In the genomic region with DNA sequence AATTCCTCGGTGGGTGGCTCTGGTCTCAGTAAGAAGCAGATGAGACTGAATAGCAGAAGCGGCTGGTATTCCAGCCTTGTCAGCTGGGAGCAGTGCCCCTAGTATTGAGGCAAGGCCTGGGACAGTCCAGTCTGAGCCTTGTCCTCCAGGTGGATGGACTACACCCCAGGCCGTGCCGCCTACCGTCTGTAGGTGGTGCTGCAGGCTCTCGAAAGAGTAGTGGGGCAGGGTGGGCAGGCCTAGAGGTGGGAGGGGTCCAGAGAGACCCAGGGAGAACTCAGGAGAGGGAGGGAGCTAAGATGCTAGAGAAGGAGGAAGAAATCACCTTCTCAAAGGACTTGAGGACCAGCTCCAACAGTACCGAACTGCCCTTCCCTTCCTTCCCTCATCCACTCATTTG, we compare ENCODE assay signal across 9 mouse cellular contexts.
DNase-seq lines count a peak whose midpoint lies in the region; ATAC-seq and TF ChIP-seq lines count a peak whose summit lies in the region.
"Had no signal": no experiment of that assay in that cellular context is flagged by ENCODE, and none has a peak within 500 bp of the region (broad histone marks: within the 10 kb centered on the region; RNA-seq: fewer than 3 reads in every experiment).

No protein-coding gene starts in this region.

- TF ChIP-seq CTCF in gastrocnemius, adult 2 months (IDR thresholded peaks at IDR 0.05) = peak; percentile 36; the same call in 1 of the 2 replicates
- TF ChIP-seq CTCF in liver, postnatal 0 days (IDR thresholded peaks at IDR 0.05; ENCODE audit: low read depth) = peak; percentile 25; the same call in 1 of the 2 replicates
- no peak for TF ChIP-seq CTCF in thymus, adult 2 months (IDR thresholded peaks at IDR 0.05; ENCODE audit: borderline replicate concordance, control insufficient read depth, extremely low read depth, insufficient read depth, low read length, poor library complexity)

- no peak for ATAC-seq in neural tube, embryonic 15.5 days (ENCODE audit: low FRiP score)
- ATAC-seq in forebrain, embryonic 14.5 days = no peak
- no peak for ATAC-seq in liver, postnatal 0 days
- no peak for ATAC-seq in CD4-positive, CD25-positive, alpha-beta regulatory T cell, adult 4 months

- no peak for TF ChIP-seq EP300 in liver, postnatal 0 days (IDR thresholded peaks at IDR 0.05; ENCODE audit: low read depth)

- no peak overlapping the region for H3K9ac ChIP-seq in neural tube, embryonic 15.5 days (replicated peaks)
- no peak overlapping the region for H3K9ac ChIP-seq in forebrain, embryonic 14.5 days (ENCODE audit: low read length)
- H3K9ac ChIP-seq in liver, postnatal 0 days (replicated peaks) = no peak overlapping the region

- H3K36me3 ChIP-seq in neural tube, embryonic 15.5 days = no peaks in the 10 kb centered on the region
- no peaks in the 10 kb centered on the region for H3K36me3 ChIP-seq in forebrain, embryonic 14.5 days (ENCODE audit: control insufficient read depth, insufficient read depth, low read length)
- H3K36me3 ChIP-seq in liver, postnatal 0 days (replicated peaks; ENCODE audit: insufficient read depth, low read length) = no peaks in the 10 kb centered on the region
- no peaks in the 10 kb centered on the region for H3K36me3 ChIP-seq in thymus, adult 2 months (ENCODE audit: control insufficient read depth, insufficient read depth, low read length)

- intact Hi-C loops in gastrocnemius, adult 2 months (cut with DNase I) = no loop called here

- 17% methylated on average over 7 of the region's 7 CpGs for WGBS in neural tube, embryonic 15.5 days
- WGBS in forebrain, embryonic 14.5 days = 15% methylated on average over 7 of the region's 7 CpGs
- WGBS in liver, postnatal 0 days (ENCODE audit: insufficient replicate concordance) = 25% methylated on average over 7 of the region's 7 CpGs
- 59% methylated on average over 7 of the region's 7 CpGs for WGBS in thymus, adult 2 months

- H3K4me3 ChIP-seq in gastrocnemius, adult 2 months = no peak overlapping the region
- H3K4me3 ChIP-seq in neural tube, embryonic 15.5 days (replicated peaks) = no peak overlapping the region
- H3K4me3 ChIP-seq in forebrain, embryonic 14.5 days (ENCODE audit: low read depth, low read length) = no peak overlapping the region
- H3K4me3 ChIP-seq in liver, postnatal 0 days (ENCODE audit: low read depth, low read length) = no peak overlapping the region
- no peak overlapping the region for H3K4me3 ChIP-seq in thymus, adult 2 months (ENCODE audit: control insufficient read depth, insufficient read depth, low read length)
- H3K4me3 ChIP-seq: megakaryocyte, embryonic 14.5 days had no signal

- no peaks in the 10 kb centered on the region for H3K9me3 ChIP-seq in neural tube, embryonic 15.5 days (replicated peaks)
- H3K9me3 ChIP-seq in forebrain, embryonic 14.5 days (replicated peaks; ENCODE audit: control insufficient read depth, low read length) = no peaks in the 10 kb centered on the region
- H3K9me3 ChIP-seq in liver, postnatal 0 days (ENCODE audit: low read length) = no peaks in the 10 kb centered on the region
- H3K9me3 ChIP-seq: megakaryocyte, embryonic 14.5 days had no signal

- no peak for DNase-seq in gastrocnemius, adult 2 months
- DNase-seq in gastrocnemius, adult 8-10 months (ENCODE audit: low spot score in 2 of 2) = no peak
- peak; percentile 65 for DNase-seq in neural tube, embryonic 10.5 days (ENCODE audit: extremely low spot score, low spot score)
- DNase-seq in forebrain, embryonic 14.5 days (ENCODE audit: low spot score) = peak; percentile 56
- DNase-seq in liver, postnatal 0 days = no peak
- DNase-seq in thymus, adult 2 months = no peak

- no peak overlapping the region for H3K4me2 ChIP-seq in neural tube, embryonic 15.5 days
- H3K4me2 ChIP-seq in forebrain, embryonic 14.5 days (ENCODE audit: low read length) = no peak overlapping the region
- no peak overlapping the region for H3K4me2 ChIP-seq in liver, postnatal 0 days (ENCODE audit: low read depth, low read length)

- peaks cover 12% of the 10 kb centered on the region; the same call in 1 of the 2 replicates for H3K4me1 ChIP-seq in neural tube, embryonic 15.5 days
- peaks cover 6% of the 10 kb centered on the region for H3K4me1 ChIP-seq in forebrain, embryonic 14.5 days (ENCODE audit: control insufficient read depth, insufficient read depth, low read length)
- H3K4me1 ChIP-seq in liver, postnatal 0 days (ENCODE audit: insufficient read depth) = no peaks in the 10 kb centered on the region
- H3K4me1 ChIP-seq in thymus, adult 2 months (replicated peaks; ENCODE audit: control insufficient read depth, insufficient read depth, low read length) = no peaks in the 10 kb centered on the region; the same call in 1 of the 2 replicates

- no peak overlapping the region for H3K27ac ChIP-seq in gastrocnemius, adult 2 months
- no peak overlapping the region for H3K27ac ChIP-seq in neural tube, embryonic 15.5 days (replicated peaks)
- no peak overlapping the region for H3K27ac ChIP-seq in forebrain, embryonic 14.5 days (ENCODE audit: low read depth, low read length)
- H3K27ac ChIP-seq in liver, postnatal 0 days (ENCODE audit: low read depth) = no peak overlapping the region
- H3K27ac ChIP-seq in thymus, adult 2 months (ENCODE audit: control insufficient read depth, insufficient read depth, low read length) = no peak overlapping the region

- H3K27me3 ChIP-seq in neural tube, embryonic 15.5 days (replicated peaks) = no peaks in the 10 kb centered on the region
- no peaks in the 10 kb centered on the region for H3K27me3 ChIP-seq in forebrain, embryonic 14.5 days (replicated peaks; ENCODE audit: control insufficient read depth, insufficient read depth, low read length)
- no peaks in the 10 kb centered on the region for H3K27me3 ChIP-seq in liver, postnatal 0 days (ENCODE audit: insufficient read depth, low read length)
- no peaks in the 10 kb centered on the region for H3K27me3 ChIP-seq in thymus, adult 2 months (ENCODE audit: control insufficient read depth, insufficient read depth, low read length)

- TF ChIP-seq POLR2A in thymus, adult 2 months (IDR thresholded peaks at IDR 0.05; ENCODE audit: control insufficient read depth, extremely low read depth, insufficient read depth, low read length, poor library complexity) = no peak

Comparison
In these comparisons a context has a peak if more than half of its experiments do, and no peak if none do; other contexts are left out.
1. DNase-seq: peak in neural tube, embryonic 10.5 days (single experiment) and forebrain, embryonic 14.5 days (single experiment); none in gastrocnemius, adult 2 months (single experiment), gastrocnemius, adult 8-10 months (0 of 2), liver, postnatal 0 days (single experiment) and thymus, adult 2 months (single experiment).